Mouse (Mus musculus) midbrain, postnatal 0 days (tissue): ENCODE measurements around the gene Rita1. TPM values are rescaled to one million over a fixed set of nuclear protein-coding genes. Genes with fewer than 3 reads are reported as not detected.

Experiments
- ATAC-seq: fragments of 200-750 bp; cut with Nextera tagmentation; 2 replicates; pipeline ENCODE4 v1.8.0; 2017; ENCODE audit warnings: moderate number of reproducible peaks, mild to moderate bottlenecking, moderate TSS enrichment, moderate library complexity; ENCODE audit not compliant: low FRiP score
- DNase-seq: peaks from one replicate; pipeline ENCODE4 v3.0.0-alpha.2; 2015; ENCODE audit warnings: low spot score
- H3K27ac ChIP-seq: fragments of 300-500 bp; sonication (generic); 2 replicates; pipeline ENCODE4 v1.5.1; 2014; ENCODE audit warnings: low read depth, mild to moderate bottlenecking, low read length, mixed read lengths
- H3K27me3 ChIP-seq: fragments of 300-500 bp; sonication (generic); 2 replicates; pipeline ENCODE4 v1.6.1; 2014; ENCODE audit warnings: low read length, control low read depth, mixed read lengths; ENCODE audit not compliant: insufficient read depth
- H3K36me3 ChIP-seq: fragments of 300-500 bp; sonication (generic); 2 replicates; pipeline ENCODE4 v1.6.1; 2014; ENCODE audit warnings: low read length, control low read depth, mixed read lengths; ENCODE audit not compliant: insufficient read depth
- H3K4me1 ChIP-seq: fragments of 300-500 bp; sonication (generic); 2 replicates; pipeline ENCODE4 v1.6.1; 2014; ENCODE audit warnings: mild to moderate bottlenecking, control low read depth, antibody characterized with exemption, low read length, mixed read lengths; ENCODE audit not compliant: insufficient read depth
- H3K4me2 ChIP-seq: fragments of 300-500 bp; sonication (generic); 2 replicates; pipeline ENCODE4 v1.6.1; 2014; ENCODE audit warnings: low read depth, mild to moderate bottlenecking, low read length, mixed read lengths; ENCODE audit not compliant: poor library complexity, severe bottlenecking
- H3K4me3 ChIP-seq: fragments of 300-500 bp; sonication (generic); 2 replicates; pipeline ENCODE4 v1.5.1; 2014; ENCODE audit warnings: low read depth, mild to moderate bottlenecking, low read length, moderate library complexity
- H3K9ac ChIP-seq: fragments of 300-500 bp; sonication (generic); replicated peaks from 2 replicates; pipeline ENCODE4 v1.6.1; 2014; ENCODE audit warnings: mild to moderate bottlenecking, low read length, moderate library complexity, mixed read lengths; ENCODE audit not compliant: poor library complexity, severe bottlenecking
- H3K9me3 ChIP-seq: fragments of 300-500 bp; sonication (generic); 2 replicates; pipeline ENCODE4 v1.6.1; 2016; ENCODE audit warnings: low read length, control low read depth
- CTCF ChIP-seq: IDR thresholded peaks from 2 replicates; pipeline ENCODE4 v1.5.1; 2016; ENCODE audit warnings: antibody characterized with exemption, mild to moderate bottlenecking
- WGBS: fragments of 180-500 bp; shearing (Covaris S2); extraction: QIAGEN DNeasy Blood & Tissue Kit; methylation state at CpG from one replicate; pipeline ENCODE4 v1.1.7; 2014; 5-methylcytosine and 5-hydroxymethylcytosine counted together
- polyA plus RNA-seq: library from polyadenylated mRNA; unstranded; fragments of >200 nt; fragmentation: Nextera tagmentation; extraction: Ambion mirVana; gene quantifications from 2 replicates; pipeline ENCODE4 v1.2.1, GENCODE M21; 2015
- total RNA-seq: library from RNA; depleted of rRNA; stranded (reverse); fragments of >200 nt; gene quantifications from 2 replicates; pipeline ENCODE4 v1.2.3, GENCODE M21; 2014; rRNA removed

Rita1 gene
- total RNA-seq = 32.3 and 43.6 TPM in 2 replicates
- polyA plus RNA-seq = 31.4 and 33.9 TPM in 2 replicates

DNA sequence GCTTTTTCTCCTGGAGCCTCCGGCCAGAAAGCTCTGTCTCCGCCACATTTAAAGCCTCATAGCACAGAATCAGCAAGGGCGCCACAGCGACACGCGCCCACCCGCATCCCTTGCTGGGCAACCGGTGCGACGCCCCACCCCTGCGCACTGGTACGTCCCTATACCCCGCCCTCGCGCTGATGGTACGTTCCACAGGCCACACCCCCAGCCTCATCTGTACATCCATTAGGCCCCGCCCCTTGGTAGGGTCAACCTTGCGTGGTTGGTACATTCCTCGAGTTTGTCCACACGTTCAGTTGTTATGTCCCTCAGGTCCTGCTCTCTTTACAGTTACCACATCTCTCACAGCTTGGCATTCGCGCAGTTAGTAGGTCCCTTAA, at the start of gene Rita1, which contains the start of gene Ddx54:
TSS of gene Rita1 (minus strand) at position 148 of the 380 bp plus-strand sequence.
TSS of gene Ddx54 (plus strand) at position 298 of the 380 bp plus-strand sequence.
- H3K9ac ChIP-seq = peak within 1 kb of the TSS; percentile 77
- 1% methylated on average over 22 of the region's 22 CpGs for WGBS
- no peak for TF ChIP-seq CTCF

DNA sequence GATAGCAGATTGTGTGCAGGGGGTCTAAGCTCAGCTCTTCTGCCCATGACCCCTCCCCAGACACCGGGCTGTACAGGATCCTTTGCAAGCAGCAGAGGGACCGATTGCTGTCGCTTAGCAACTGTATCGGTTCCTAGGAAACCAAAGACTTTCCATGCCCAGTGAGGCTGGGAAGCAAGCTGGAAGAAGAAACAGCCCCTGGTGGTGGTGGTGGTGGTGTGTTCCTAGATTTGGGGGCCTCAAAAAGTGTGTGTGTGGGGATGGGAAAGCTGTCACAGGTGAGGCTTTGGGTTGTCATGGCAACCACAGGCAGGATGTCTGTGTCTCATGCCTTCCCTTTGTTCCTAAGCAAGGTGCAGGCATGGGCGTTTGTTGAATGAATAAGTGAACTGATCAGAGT, 48.4 kb upstream of the Rita1 start:
- ATAC-seq = peak; percentile 82
- peak; percentile 77 for TF ChIP-seq CTCF
- WGBS = 8% methylated on average over 5 of the region's 5 CpGs
- peaks cover 6% of the 10 kb centered on the region; the same call in 1 of the 2 replicates for H3K4me1 ChIP-seq
- H3K4me2 ChIP-seq = no peak overlapping the region
- peak overlapping the region; percentile 91 for H3K27ac ChIP-seq
- H3K36me3 ChIP-seq = no peaks in the 10 kb centered on the region
- H3K9me3 ChIP-seq = no peaks in the 10 kb centered on the region
- H3K27me3 ChIP-seq = no peaks in the 10 kb centered on the region
- peak overlapping the region; percentile 33; the same call in 1 of the 2 replicates for H3K9ac ChIP-seq
- no peak overlapping the region for H3K4me3 ChIP-seq
- DNase-seq = peak; percentile 84

More for the DNA sequence above, at the start of gene Rita1, which contains the start of gene Ddx54:
- Histone ChIP-seq H3K4me1 (peaks cover 8% of the 10 kb centered on the region; the same call in 1 of the 2 replicates), H3K36me3 (0 out of 2 replicates have a peak, but pooled peaks cover 12% of the 10 kb centered on the region), H3K9me3 (no peaks in the 10 kb centered on the region), H3K27ac (peak within 1 kb of the TSS; percentile 91), H3K4me3 (peak within 1 kb of the TSS; percentile 53), H3K27me3 (no peaks in the 10 kb centered on the region), H3K4me2 (peak within 1 kb of the TSS; percentile 79)
- DNase-seq = peak; percentile 97
- peak; percentile 90 for ATAC-seq

DNA sequence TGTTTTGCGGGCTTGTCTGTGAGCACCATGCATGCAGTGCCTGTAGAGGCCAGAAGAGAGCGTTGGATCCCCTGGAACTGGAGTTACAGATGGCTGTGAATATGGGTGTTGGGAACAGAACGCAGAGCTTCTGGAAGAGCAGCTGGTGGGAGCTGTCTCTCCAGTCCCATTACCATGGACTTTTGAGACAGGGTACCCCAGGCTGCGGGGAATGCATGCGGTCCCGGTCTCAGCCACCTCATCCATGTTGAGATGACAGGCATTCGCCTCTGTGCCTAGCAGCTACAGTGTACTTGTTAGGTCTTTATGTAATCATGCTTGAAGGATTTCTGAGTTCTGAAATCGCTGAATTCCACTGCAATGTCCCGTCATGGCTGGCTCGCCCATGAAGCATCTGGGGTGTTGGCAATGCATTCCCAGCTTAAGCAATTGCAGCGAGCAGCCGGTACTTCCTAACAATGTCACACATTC, 43.9 kb upstream of the Rita1 start:
- Histone ChIP-seq H3K4me1 (peaks cover 3% of the 10 kb centered on the region; the same call in 1 of the 2 replicates), H3K9me3 (no peaks in the 10 kb centered on the region), H3K36me3 (no peaks in the 10 kb centered on the region), H3K4me3 (no peak overlapping the region), H3K27me3 (no peaks in the 10 kb centered on the region), H3K9ac (no peak overlapping the region), H3K4me2 (no peak overlapping the region), H3K27ac (no peak overlapping the region)
- DNase-seq (no peak), ATAC-seq (no peak)
- WGBS = 85% methylated on average over 12 of the region's 12 CpGs
- TF ChIP-seq CTCF = peak; percentile 24

DNA sequence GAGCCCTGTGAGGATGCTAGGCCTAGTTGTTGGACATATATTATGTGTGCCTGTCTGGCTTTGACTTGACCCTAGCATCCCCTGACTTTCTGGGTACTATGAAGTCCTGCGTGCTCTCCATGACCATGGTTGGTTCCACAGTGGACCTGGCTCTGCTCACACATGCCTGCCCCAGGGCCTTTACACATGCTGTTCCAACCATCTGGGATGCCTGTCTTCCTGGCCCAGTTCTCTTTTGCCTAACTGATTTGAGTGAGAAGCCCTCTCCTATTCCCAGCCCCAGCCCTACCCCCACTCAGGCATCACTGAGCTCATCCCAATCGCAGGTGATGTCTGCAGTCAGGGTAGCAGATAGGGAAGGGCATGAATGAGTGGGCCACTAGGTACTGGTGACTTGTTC, 41.5 kb upstream of the Rita1 start:
- no peak overlapping the region for H3K4me3 ChIP-seq
- no peak overlapping the region for H3K4me2 ChIP-seq
- peaks cover 13% of the 10 kb centered on the region; the same call in 1 of the 2 replicates for H3K27me3 ChIP-seq

DNA sequence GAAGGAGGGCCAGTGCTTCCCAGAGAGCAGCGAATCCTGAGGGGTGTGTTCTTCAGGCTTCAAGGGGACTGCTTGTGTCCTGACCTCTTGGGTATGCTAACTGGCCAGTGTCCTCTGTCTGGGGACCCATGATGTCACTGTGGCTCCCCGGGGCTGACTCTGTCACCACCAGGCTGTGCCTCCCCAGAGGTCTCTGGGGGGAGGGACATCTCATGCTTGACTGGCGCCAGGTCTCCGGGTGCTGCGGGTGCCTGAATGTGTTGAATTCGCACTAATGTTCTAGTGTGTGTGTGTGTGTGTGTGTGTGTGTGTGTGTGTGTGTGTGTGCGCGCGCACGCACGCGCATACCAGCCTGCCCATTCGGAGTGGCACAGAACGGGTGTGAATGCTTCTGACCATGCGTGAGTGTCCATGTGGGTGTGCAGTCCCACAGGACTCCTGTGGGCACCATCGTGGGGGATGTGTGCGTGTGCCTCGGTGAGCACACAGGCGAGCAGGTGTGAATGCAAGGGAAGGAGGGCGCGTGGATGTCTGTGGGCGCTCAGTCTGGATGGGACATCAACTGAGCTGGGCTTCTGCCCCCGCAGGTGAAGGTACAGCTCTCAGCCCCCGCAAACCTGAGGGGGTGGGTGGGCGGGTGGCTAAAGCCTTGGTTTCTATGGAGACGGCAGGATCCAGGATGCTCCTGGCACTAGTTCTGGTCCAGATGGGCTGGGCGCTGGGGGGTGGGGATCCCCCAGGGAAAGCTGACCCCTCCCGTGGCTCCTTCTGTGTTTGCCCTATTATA, 40.7 kb upstream of the Rita1 start:
- H3K27ac ChIP-seq = no peak overlapping the region
- WGBS = 80% methylated on average over 27 of the region's 28 CpGs
- DNase-seq (no peak), ATAC-seq (no peak)
- no peak overlapping the region for H3K9ac ChIP-seq
- H3K4me2 ChIP-seq = no peak overlapping the region
- H3K4me3 ChIP-seq = no peak overlapping the region
- no peaks in the 10 kb centered on the region for H3K36me3 ChIP-seq
- peaks cover 14% of the 10 kb centered on the region; the same call in 1 of the 2 replicates for H3K27me3 ChIP-seq
- H3K4me1 ChIP-seq = peaks cover 6% of the 10 kb centered on the region; the same call in 1 of the 2 replicates
- no peaks in the 10 kb centered on the region for H3K9me3 ChIP-seq
- no peak for TF ChIP-seq CTCF

More for the DNA sequence above, 41.5 kb upstream of the Rita1 start:
- WGBS = 91% methylated on average over 2 of the region's 2 CpGs
- ATAC-seq (no peak), DNase-seq (no peak)
- H3K27ac ChIP-seq = no peak overlapping the region
- no peaks in the 10 kb centered on the region for H3K36me3 ChIP-seq
- no peaks in the 10 kb centered on the region for H3K9me3 ChIP-seq
- no peak overlapping the region for H3K9ac ChIP-seq
- no peak for TF ChIP-seq CTCF
- H3K4me1 ChIP-seq = peaks cover 4% of the 10 kb centered on the region; the same call in 1 of the 2 replicates

DNA sequence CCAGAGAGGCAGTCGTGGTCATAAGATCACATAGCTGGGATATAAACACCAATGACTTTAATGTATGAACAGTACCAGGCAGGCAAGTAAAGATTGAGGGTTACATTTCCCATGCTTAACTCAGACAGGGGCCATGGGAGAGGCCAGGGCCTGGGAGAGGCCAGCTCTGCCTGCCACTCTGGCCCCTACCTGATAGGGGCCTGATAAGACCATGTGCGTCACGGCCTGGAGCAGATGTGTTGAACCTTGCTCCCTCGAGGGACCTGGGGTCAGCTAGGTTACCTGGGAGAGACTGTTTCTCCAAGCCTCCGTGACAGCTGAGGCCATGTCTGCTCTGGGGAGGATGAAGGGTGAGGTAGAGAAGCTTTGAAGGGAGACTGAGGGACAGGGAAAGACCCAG, 38.8 kb upstream of the Rita1 start:
- H3K27ac ChIP-seq = no peak overlapping the region
- ATAC-seq (no peak), DNase-seq (no peak)
- H3K9me3 ChIP-seq = no peaks in the 10 kb centered on the region
- H3K36me3 ChIP-seq = no peaks in the 10 kb centered on the region
- H3K4me1 ChIP-seq = peaks cover 6% of the 10 kb centered on the region; the same call in 1 of the 2 replicates
- H3K4me2 ChIP-seq = no peak overlapping the region
- no peak overlapping the region for H3K4me3 ChIP-seq
- no peak for TF ChIP-seq CTCF
- H3K9ac ChIP-seq = no peak overlapping the region
- peaks cover 14% of the 10 kb centered on the region; the same call in 1 of the 2 replicates for H3K27me3 ChIP-seq
- 81% methylated on average over 5 of the region's 5 CpGs for WGBS
